Mouse (Mus musculus) heart, adult 9 months (tissue): ENCODE results near the gene Furin.

Source experiments
- DNase-seq, 2 experiments: peaks; one replicate each; pipeline ENCODE4 v3.0.0; 2022; ENCODE audit warnings: low spot score in 2 of 2

The Furin gene

GRCm38 (mm10) chr7:80372667-80373066 lies 32.6 kb downstream of the Furin start:
- no peak for DNase-seq

- DNase-seq, result no peak
These were observed 33.1 kb downstream of the Furin start for GRCm38 (mm10) chr7:80372166-80372565.

GRCm38 (mm10) chr7:80371041-80371751 lies 34.0 kb downstream of the Furin start, which contains the start of gene Man2a2:
Gene Man2a2, minus strand, starts transcription at chr7:80371375.
- peak; percentile 77 to 78 for DNase-seq

- peak; percentile 76 to 84 for DNase-seq
These were observed 34.6 kb downstream of the Furin start for GRCm38 (mm10) chr7:80370649-80371040.

- DNase-seq, result no peak
These were observed 35.2 kb downstream of the Furin start for GRCm38 (mm10) chr7:80369967-80370431.

- no peak for DNase-seq
These were observed 35.8 kb downstream of the Furin start for GRCm38 (mm10) chr7:80369461-80369860.

- DNase-seq, result peak; percentile 47 to 48
These were observed 36.4 kb downstream of the Furin start for GRCm38 (mm10) chr7:80368635-80369421.

- DNase-seq, result no peak
These were observed 37.2 kb downstream of the Furin start for GRCm38 (mm10) chr7:80368009-80368408.

GRCm38 (mm10) chr7:80367232-80367631 lies 38.0 kb downstream of the Furin start:
- no peak for DNase-seq

- no peak for DNase-seq
These were observed 39.5 kb downstream of the Furin start for GRCm38 (mm10) chr7:80365759-80366158.

- no peak for DNase-seq
These were observed 44.8 kb downstream of the Furin start for GRCm38 (mm10) chr7:80360435-80360834.

- no peak for DNase-seq
These were observed 47.2 kb downstream of the Furin start for GRCm38 (mm10) chr7:80358039-80358438.

GRCm38 (mm10) chr7:80357156-80357555 lies 48.1 kb downstream of the Furin start:
- no peak for DNase-seq

- no peak for DNase-seq
These were observed 48.9 kb downstream of the Furin start for GRCm38 (mm10) chr7:80356351-80356750.

- DNase-seq, result no peak
These were observed 52.3 kb downstream of the Furin start for GRCm38 (mm10) chr7:80352920-80353319.

- no peak for DNase-seq
These were observed 54.4 kb downstream of the Furin start for GRCm38 (mm10) chr7:80350808-80351207.

GRCm38 (mm10) chr7:80347670-80348586 lies 57.3 kb downstream of the Furin start:
- DNase-seq, result no peak

- DNase-seq, result no peak
These were observed 58.4 kb downstream of the Furin start for GRCm38 (mm10) chr7:80346830-80347229.

GRCm38 (mm10) chr7:80346173-80346572 lies 59.1 kb downstream of the Furin start:
- no peak for DNase-seq

GRCm38 (mm10) chr7:80343270-80344018 lies 61.8 kb downstream of the Furin start:
- peak in 1 of 2 experiments; percentile 39 for DNase-seq

GRCm38 (mm10) chr7:80342858-80343257 lies 62.4 kb downstream of the Furin start, which contains the start of gene Hddc3:
Gene Hddc3, plus strand, starts transcription at chr7:80343104.
- peak; percentile 82 to 91 for DNase-seq
